Mouse (Mus musculus) c-Kit-positive CD71-positive TER-119-positive erythroid progenitor cells, embryonic 14.5 days (primary cell): ENCODE measurements at regions not wholly inside any gene's neighbourhood (a gene's known extent, or its start where the extent isn't known, plus 50 kb on each side); places are given as distances from the start of the nearest gene placed in this dataset.

Source experiments
- DNase-seq: peaks from one replicate; pipeline ENCODE4 v3.0.0-alpha.2; 2013; ENCODE audit warnings: low spot score

DNA sequence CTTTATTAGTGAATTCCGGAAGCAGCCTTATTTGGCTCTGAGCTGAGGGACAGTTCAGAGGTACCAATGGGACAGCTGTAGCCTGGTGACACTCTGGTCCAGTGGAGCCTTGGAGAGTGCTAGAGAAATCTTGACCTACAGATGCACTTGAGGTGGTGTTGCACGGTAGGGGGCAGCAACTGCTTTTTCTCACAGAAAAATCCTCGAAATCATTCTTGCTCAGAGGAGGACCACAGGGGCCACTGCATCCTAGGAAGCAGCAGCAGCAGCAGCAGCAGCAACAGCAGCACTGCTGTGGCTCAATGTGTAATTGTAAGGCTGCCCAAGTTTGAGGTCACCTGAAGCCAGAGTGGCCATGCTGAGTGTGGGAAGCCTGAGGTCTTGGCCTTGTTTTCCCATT, 299.7 kb upstream of the Ppp2r3a start:
- no peak for DNase-seq

DNA sequence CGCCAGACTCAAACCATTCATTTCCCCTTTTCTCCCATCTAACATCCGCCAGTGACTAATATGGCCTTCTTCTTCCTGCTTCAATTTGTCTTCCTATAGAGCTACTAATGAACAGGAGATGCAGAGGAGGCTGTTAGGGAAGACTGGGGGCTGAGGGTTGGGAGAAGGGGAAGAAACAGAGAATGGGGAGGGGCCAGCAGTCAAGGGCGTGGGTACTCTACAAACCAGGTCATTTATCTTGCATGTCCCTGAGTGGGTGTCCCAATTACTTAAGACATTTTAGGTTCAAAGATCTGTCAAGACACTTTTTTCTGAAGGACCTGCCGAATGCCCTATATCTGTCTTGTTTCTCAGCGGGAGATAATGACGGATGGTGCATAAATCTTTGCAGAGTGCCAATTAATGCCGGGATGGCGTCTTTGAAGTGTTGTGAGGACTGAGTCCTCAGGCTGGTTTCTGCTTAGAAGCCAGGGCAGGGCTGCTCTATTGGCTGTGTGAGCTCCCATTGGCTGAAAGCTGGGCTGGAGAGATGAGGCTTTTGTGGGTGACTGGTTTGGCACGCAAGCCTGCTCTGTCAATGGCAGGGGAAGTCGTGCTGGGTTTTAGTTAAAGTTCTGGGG, 294.7 kb upstream of the Ppp2r3a start:
- DNase-seq = no peak

DNA sequence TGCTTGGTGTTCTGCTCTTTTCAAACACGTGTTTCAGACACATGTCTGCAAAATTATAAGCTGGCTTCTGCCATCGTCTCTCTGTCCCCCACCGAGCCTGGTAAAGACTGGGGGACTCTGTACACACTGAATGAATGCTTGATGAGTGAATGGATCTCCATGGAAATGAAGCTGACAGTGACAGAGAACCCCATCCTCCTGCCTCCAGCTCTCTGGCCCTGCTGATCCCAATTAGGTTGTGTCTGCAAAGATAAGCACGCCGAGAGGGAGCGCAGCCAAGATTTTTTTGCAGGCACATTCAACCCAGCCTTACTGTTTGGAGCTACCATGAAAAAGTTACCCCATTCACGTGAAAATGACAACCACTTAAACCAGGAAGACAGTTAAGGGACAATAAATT, 266.5 kb upstream of the Ppp2r3a start:
- no peak for DNase-seq

DNA sequence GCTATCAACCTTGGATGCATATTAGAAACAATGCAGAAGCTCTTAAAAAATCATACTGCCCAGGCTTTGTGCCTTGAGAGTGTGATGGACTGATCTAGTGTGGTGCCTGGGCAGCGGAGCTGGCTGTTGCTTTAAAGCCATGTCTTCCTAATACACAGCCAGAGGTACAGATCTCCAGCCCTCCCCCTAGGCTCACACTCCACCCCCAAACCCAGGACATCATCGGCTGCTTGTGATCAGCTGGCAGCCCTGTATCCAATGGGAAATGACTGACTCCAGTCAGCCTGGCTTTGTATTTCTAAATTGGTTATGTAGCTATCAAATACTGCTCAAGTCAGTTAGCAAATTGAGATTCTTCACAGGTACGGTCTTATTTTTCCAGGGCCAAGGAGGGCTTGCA, 259.2 kb upstream of the Ppp2r3a start:
- no peak for DNase-seq

DNA sequence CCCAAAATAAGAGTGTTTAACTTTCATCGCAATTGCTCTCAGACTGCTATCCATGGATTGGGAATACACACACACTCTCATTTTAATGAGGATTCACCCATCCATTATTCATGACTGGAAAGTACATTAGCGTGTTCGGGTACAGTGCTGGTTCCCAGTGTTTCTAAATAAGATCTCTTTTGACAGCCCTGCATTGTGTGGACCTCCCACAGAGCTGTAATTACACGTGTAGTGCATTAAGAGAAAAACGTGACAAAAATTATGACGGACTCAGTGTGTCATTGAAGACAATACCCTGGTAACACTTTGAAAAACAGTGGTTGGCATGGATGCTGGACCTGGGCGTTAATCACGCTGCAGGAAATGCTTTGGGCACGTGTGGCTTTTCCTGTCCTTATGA, 257.6 kb upstream of the Ppp2r3a start:
- no peak for DNase-seq

DNA sequence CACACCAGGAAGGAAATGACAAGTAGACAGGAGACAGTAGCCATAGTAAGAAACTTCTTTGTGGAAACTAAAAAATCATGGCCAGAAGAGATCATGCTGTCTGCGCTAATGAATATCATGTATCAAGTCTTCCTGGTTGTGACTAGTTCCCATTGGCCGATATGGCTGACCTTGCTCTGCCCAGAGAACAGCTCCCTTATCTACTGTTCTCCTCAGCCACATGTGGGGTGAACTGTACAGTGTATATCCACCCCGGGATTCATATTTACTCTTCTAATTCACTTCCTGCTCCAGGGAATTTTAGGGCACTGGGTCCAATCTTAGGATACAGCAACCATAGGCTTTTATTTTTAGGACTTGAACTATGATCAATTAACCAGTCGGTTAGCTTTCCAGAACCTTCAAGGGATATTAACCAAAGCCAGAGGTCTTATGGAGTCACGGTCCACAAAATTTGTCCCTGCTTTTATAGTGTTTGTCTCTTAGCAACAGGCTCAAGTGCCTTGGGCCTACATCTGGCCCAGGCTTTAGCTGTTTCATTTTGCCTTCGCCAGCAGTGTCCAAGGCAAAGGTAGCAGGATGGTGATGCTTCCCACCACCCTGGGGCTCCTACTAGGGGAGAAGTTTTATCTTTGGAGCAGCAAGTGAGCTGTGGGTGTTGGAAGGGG, 255.6 kb upstream of the Ppp2r3a start:
- DNase-seq = no peak

DNA sequence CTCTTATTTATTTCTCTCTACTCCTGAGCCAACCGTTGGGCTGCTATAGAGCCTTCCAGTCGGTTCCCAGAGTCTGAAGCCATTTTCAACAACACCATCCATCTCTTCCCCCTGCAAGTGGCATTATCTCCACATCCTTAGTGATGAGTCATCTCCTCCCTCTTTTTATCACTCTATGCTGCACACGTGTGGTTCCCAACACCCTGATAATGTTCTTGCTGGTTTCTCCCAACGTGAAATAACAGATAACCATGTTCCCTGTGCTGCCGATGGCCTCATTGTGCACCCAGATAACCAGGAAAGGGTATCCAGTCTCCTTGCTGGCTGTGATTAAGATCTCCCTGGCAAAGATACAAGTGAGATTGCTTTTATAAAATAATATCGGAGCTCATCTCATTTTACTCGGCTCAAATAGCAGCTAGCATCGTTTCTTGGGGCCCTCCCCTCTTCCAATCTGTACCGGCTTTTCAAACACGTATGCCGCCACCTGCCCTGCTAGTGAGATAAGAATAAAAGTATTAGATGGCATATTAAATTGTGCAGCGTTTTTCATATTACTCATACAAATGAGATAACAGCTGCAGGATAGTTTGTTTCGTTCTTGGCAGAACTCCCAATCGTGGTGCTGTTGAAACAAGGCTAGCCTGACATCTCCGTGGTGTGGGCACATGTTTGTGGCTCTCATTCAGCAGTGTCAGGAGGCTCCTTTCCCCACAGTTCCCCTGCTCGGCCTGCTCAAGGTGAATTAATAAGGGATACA, 250.3 kb upstream of the Ppp2r3a start:
- DNase-seq = no peak

DNA sequence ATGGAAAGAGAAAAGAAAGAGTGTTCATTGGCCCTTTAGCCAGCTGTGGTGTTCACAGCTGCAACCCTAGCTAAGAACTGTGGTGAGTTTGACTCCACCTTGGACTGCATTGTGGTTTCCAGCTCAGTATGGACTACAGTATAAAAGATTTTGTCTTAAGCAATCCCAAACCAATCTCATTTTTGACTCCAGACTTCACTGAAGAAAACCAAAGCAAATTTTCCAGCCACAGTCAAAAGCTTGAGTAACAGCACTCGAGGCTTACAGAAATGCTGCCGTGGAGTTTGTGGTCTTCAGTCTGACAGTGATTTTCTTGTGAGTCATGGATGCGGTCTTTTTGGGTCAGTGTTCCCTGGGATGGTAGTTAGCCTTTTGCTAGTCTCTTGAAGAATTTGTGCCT, 249.4 kb upstream of the Ppp2r3a start:
- no peak for DNase-seq

DNA sequence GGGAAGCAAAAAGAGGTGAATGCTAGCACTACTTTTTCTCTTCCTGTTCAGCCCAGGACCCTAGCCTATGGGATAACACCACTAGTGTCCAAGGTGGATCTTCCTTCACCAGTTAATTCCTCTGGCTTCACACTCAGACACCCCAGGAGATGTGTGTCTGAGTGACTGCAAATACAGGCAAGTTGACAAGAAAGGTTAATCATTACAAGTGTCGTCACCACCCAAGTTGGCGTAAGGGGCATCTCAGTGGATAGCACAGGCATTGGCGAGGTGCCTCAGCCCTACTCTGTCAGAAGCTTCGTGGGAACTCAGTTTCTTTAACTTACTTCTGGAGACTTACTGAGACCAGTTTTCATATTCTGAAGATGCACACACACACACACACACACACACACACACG, 247.1 kb upstream of the Ppp2r3a start:
- DNase-seq = no peak

DNA sequence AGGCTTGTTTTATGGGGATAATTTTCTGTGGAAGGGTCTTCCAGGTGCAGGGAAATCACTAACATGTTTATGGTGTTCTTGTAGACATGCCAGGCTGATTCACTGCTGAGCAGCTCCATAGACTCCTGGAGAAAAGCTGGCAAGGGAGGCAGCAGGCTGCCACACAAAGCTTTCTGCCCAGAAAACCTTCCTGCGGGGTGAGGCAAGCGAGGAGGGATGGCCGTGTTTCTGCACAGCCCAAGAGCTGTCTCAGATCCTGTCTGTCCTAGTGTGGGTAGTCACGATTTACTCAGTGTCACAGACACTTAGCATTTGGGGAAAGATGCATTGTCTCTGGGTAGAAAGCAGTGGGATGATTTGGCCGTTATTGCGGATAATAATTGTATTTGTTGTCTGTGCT, 244.2 kb upstream of the Ppp2r3a start:
- no peak for DNase-seq

DNA sequence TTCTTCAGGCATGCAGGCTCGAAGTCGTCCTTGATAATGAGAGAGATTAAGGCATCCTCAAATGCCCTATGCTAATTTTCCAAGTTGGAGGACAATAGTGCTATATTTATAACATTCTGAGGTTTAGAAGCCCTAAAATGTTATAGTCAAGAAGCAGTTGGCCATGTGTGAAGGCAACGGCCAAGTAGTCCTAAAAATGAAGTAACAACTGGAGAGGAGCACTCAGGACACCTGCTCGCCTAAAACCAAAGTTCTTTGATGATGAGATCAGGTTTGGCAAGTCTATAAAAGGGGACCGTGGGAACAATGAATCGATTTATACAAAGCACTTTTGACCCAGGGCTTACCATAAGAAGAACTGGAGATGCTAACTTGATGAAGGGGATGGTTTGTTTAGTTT, 237.4 kb upstream of the Ppp2r3a start:
- DNase-seq = no peak

DNA sequence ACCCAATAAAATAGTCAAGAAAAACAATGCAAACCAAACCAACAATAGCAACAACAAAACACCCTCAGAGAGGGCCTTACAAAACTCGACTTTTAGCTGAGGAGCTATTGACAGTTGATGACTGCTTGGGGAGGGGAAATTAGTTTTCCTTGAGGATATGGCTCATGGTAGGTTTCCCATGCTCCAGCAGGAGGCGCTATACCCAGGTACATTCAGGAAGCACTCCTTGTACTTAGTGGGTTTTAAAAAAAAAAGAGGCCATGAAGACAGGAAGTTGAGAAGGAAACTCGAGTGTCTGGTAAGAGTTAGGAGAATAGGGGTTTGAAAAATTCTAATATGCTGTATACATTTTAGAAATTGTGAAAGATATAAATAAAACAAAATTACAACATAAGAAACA, 224.6 kb upstream of the Ppp2r3a start:
- no peak for DNase-seq

DNA sequence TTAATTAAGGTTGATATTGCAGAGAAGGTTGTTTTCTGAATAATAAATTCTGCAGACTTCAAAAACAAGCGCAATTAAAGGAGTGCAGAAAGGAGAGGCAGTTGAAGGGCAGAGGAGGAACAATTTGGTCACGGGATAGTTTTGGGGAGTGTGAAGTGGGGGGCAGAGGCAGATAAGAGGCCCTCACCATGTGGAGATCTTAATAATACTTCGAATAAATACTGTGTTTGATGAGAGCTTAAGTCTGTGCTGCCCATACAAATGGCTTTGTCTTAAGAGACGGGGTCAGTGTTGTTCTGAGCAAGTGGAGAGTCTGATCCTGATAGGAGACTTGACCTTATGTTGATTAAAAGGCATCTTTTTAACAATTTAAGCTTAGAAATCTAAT, 221.5 kb upstream of the Ppp2r3a start:
- DNase-seq = no peak

DNA sequence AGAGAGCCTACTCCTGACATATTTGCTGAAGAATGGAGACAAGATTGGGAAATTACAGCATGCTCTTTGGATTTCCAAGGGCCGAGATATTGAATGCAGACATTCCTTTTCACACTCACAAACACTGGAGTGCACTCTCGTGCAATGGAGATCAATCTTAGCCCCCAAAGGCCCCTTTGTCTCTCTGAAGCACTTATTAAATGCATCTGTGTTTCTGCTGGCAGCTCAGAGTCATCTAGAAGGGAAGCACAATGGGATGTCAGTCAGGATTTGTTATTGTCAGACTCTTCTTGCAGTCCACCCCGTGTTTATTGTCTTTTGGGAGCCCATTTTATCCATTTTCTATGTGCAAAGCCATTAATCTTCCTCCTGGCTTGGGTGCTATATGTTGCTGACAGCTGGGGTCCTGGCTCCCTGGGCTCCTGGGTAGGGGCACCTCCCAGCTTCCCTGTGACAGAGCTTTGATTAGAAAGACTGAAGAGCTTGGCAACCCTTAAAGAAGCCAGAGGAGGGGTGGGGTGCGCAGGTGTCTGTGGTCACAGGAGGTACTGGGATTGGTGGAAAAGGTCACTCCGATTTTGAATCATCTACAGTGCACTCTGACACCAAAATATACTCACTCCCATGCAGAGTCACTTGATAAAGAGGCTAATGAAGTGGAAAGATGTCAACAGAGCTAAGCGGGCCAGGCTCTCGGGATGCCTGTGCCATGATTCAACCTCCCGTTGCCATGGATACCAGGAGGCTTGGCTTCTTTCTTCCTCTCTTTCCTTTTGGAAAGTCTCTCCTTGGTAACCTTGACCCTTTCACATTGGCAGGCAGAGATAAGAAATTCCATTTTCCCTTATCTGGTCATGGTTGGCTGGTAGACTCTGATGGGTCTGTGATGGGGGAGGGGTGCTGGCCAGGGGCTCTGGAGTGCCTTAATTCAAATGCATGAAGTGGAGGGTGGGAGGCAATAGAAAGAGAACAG, 220.8 kb upstream of the Ppp2r3a start:
- DNase-seq = no peak

DNA sequence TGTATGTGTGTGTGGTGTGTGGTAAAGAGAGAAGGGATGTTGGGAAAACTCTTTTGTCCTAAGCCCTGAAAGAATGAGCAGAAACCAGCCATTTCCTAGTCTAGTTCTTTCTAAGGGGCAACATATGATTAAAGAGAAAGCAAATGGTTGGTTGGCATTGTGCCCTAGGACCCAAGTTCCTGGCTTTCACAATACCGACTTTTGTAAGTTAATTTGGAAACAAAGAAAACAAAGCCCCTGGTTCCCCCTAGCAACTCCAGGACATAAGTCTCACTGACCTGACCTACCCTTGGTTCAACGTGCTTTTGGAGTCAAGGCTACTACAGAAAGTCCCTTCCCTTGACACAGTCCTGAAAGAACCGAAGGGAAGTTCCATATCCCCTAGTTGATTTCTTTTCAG, 220.1 kb upstream of the Ppp2r3a start:
- DNase-seq = no peak

DNA sequence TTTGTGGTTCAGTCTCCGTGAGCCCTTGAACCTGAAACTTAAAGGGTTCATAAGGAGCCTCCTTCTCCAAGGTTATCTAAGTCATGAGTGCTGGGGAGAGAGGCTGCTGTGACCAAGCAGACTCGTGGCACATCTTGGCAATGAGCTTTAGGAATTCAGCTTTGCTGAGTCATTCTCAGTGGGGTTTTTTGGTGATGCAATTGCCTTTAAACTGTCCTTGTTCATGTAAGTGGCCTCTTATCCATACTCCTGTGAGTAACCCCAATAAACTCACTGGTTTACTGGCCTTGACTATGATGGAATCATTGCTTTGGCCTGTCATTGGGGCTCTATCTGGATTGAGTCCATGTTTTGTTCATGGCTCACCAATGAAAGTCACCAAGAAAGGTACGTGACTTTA, 218.2 kb upstream of the Ppp2r3a start:
- DNase-seq = no peak

DNA sequence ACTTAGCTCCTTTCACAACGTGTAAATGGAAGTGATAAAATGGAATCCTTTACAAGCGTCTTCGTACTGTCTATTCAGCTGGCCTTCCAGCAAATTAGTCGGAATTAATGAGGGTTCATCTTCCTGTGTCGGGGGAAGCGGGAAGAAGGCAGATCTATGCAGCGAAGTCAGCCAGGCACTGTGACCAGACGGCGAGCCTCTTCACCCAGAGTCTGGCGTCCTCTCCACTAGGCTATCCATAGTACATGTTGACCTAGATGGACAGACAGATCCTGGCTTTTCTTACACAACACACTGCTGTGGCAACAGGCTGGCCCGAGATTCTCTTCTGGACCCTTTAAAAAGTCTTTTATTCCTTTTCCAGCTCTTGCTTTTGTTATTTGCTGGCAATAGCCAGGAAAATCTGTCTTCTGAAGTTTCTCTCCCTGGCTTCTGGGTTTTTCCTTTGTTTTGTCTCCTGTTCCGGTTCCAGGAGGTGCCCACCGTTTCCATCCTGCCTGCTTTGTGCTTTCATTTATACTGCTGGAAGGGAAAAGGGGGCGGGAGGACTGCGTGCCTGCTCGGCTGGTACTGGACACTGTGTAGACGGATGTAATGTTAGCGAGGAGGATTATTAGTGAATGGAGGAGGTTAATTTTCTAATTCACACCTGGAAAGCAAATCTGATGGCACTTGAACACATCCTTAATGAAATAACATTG, 213.3 kb upstream of the Ppp2r3a start:
- no peak for DNase-seq

DNA sequence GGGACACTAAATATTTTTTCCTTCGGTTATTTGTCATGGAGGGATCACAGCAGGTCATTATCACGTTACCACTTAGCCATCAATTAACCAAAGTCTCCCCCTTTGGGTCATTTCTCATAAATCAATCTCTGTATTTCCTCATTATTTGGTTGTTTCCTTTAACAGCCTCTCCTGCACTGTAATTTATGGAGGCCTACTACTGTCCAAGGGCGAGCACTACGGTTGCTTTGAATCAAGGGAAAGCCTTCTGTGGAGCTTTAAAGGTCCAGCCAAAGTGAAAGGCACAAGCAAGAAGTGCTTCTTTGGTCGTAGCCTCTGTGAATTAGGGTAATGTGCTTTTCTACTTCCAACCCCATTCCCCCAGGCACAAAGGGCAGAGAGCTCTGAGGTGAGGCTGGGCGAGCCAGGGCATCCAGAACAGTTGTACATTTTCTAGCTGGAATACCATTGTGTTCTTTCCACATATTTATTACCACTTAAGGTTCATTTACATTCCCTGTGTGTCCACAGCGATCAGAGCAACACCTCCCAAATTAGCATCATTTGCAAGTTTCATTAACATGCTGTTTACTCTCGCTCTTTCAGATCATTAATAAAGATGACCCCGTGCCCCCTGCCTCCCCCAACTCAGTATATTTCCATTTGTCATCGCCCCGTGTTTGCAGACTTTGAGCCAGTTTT, 207.5 kb upstream of the Ppp2r3a start:
- no peak for DNase-seq

DNA sequence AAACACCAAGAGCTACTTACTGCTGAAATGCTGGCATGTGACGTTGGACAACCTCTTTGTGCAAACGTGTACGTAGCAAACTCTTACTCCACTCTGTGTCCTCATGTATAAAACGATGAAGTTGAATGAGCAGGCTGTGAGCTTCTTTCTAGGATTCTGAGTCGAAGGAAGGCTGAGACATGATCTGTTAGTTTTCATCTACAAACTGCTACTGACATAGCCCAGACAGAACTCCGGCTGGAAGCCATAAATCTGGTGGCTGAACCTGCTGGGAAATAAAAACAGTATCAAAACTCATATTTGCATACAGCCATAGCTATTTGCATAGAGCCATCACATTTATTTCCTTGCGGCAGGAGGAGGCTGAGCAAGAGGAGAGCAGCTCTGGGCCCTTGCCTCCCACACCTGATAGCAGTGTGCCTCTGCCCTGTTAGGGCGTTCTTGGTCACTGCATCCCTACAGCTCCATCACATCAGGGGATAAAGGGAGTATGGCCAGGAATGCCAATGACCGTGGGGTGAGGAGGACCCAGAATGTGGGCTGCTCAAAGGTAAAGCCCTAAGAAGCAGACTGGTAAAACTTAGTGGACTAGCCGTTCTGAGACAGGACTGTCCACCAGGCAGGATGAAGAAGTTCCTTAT, 206.8 kb upstream of the Ppp2r3a start:
- no peak for DNase-seq

DNA sequence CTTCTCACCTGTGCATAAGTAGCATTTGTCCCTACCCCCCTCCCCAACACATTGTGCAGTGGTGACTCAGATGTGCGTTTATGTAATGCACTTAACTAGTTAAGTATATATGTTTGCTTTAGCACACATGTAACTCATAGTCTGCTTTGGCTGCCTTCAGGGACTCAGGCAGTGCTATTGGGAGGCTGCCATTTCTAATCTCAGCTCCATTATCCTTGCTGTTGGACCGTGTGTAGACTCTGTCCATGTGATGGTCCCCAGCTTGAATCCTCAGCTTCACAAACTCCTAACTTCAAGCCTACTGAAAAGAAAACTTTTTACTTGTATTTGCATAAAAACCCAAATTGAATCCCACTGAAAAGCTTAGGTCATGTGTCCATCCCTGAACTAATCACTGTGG, 194.7 kb upstream of the Ppp2r3a start:
- DNase-seq = no peak

DNA sequence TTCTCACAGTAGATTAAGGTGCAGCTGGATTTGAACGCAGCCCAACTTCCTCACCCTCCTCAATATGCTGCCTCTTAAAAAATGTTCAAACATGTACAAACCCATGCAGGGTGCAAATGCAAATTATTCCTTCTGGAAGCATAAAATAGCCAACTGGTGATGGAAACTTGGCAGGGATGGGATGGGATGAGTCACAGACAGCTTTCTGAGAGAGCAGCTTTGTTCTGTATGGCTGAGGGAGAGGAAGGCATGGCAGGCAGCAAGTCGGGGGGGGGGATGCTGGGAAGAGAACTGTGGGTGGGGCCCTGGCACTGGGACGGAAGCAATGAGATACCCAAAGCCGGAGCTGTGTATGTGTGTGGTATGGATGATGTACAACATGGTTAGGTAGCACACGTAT, 194.2 kb upstream of the Ppp2r3a start:
- DNase-seq = no peak
